Mouse (Mus musculus): ENCODE data around the gene Tpi1. TPM values are rescaled to one million over a fixed set of nuclear protein-coding genes. Genes with fewer than 3 reads are reported as not detected.

Gene Tpi1
- total RNA-seq (2012; rRNA removed): 306 and 404 TPM in 2 replicates

- peaks cover 0 to 20% of the 10 kb centered on the region in 2 experiments; a peak in 1 of 4 replicates for H3K4me1 ChIP-seq (ENCODE audit: control insufficient read depth in 2 of 2, insufficient read depth in 2 of 2, low read length in 2 of 2, poor library complexity in 1 of 2)
- H3K9ac ChIP-seq (ENCODE audit: insufficient read depth, low read depth, low read length, poor library complexity, severe bottlenecking): peak within 1 kb of the TSS; percentile 88
- H3K36me3 ChIP-seq (ENCODE audit: control insufficient read depth, insufficient read depth, low read length, poor library complexity, severe bottlenecking): peaks cover 54% of the 10 kb centered on the region
- peak; percentile 85 for DNase-seq (ENCODE audit: low read depth, low spot score)
- no peaks in the 10 kb centered on the region for H3K9me3 ChIP-seq (ENCODE audit: control insufficient read depth, insufficient read depth, low read depth, low read length)
- in situ Hi-C loops (cut with MboI; ENCODE audit: low sequenced_read_pairs in 2 of 2, unreplicated experiment in 2 of 2): no loop called here
- H3K4me3 ChIP-seq (ENCODE audit: insufficient read depth in 1 of 2, low read depth in 1 of 2, low read length in 2 of 2, poor library complexity in 1 of 2, severe bottlenecking in 1 of 2): peak within 1 kb of the TSS; percentile 83 to 85
- TF ChIP-seq MAFK (IDR thresholded peaks at IDR 0.05; ENCODE audit: insufficient read depth, low read depth, low read length): no peak
- TF ChIP-seq HCFC1 (IDR thresholded peaks at IDR 0.05; ENCODE audit: borderline replicate concordance, insufficient read depth, low read length): no peak
- TF ChIP-seq CHD2 (IDR thresholded peaks at IDR 0.05; ENCODE audit: low read depth, low read length): no peak
- TF ChIP-seq ZC3H11A (IDR thresholded peaks at IDR 0.05; ENCODE audit: borderline replicate concordance, low read depth, low read length): no peak
- TF ChIP-seq ZNF384 (IDR thresholded peaks at IDR 0.05; ENCODE audit: low read depth, low read length): no peak
- peak within 1 kb of the TSS; percentile 54; the same call in 1 of the 2 replicates for H3K27ac ChIP-seq (ENCODE audit: insufficient read depth, low read depth, low read length, poor library complexity, severe bottlenecking)
Measured at GRCm38 (mm10) chr6:124813933-124814332, at the start of gene Tpi1. TSS of gene Tpi1 (minus strand) at chr6:124814296.

- no peak for DNase-seq (ENCODE audit: low read depth, low spot score)
- in situ Hi-C loops (cut with MboI; ENCODE audit: low sequenced_read_pairs in 2 of 2, unreplicated experiment in 2 of 2): no loop called here
- Histone ChIP-seq H3K4me3 (ENCODE audit: insufficient read depth in 1 of 2, low read depth in 1 of 2, low read length in 2 of 2, poor library complexity in 1 of 2, severe bottlenecking in 1 of 2) (peak overlapping the region; percentile 79 to 81), H3K36me3 (ENCODE audit: control insufficient read depth, insufficient read depth, low read length, poor library complexity, severe bottlenecking) (no peaks in the 10 kb centered on the region; the same call in 1 of the 2 replicates), H3K9ac (ENCODE audit: insufficient read depth, low read depth, low read length, poor library complexity, severe bottlenecking) (peak overlapping the region; percentile 71; the same call in 1 of the 2 replicates), H3K4me1 (ENCODE audit: control insufficient read depth in 2 of 2, insufficient read depth in 2 of 2, low read length in 2 of 2, poor library complexity in 1 of 2) (peaks cover 4 to 30% of the 10 kb centered on the region in 2 experiments; a peak in 3 of 4 replicates), H3K9me3 (ENCODE audit: control insufficient read depth, insufficient read depth, low read depth, low read length) (no peaks in the 10 kb centered on the region), H3K27ac (ENCODE audit: insufficient read depth, low read depth, low read length, poor library complexity, severe bottlenecking) (no peak overlapping the region)
- TF ChIP-seq MAFK (IDR thresholded peaks at IDR 0.05; ENCODE audit: insufficient read depth, low read depth, low read length): no peak
- TF ChIP-seq ZNF384 (IDR thresholded peaks at IDR 0.05; ENCODE audit: low read depth, low read length): no peak
- TF ChIP-seq ZC3H11A (IDR thresholded peaks at IDR 0.05; ENCODE audit: borderline replicate concordance, low read depth, low read length): no peak
- no peak for TF ChIP-seq CHD2 (IDR thresholded peaks at IDR 0.05; ENCODE audit: low read depth, low read length)
- no peak for TF ChIP-seq HCFC1 (IDR thresholded peaks at IDR 0.05; ENCODE audit: borderline replicate concordance, insufficient read depth, low read length)
Measured at GRCm38 (mm10) chr6:124863125-124863657, 49.1 kb upstream of the Tpi1 start.

GRCm38 (mm10) chr6:124862406-124863124 lies 48.5 kb upstream of the Tpi1 start:
- no peaks in the 10 kb centered on the region; the same call in 1 of the 2 replicates for H3K36me3 ChIP-seq (ENCODE audit: control insufficient read depth, insufficient read depth, low read length, poor library complexity, severe bottlenecking)
- peaks cover 7 to 35% of the 10 kb centered on the region in 2 experiments; a peak in 3 of 4 replicates for H3K4me1 ChIP-seq (ENCODE audit: control insufficient read depth in 2 of 2, insufficient read depth in 2 of 2, low read length in 2 of 2, poor library complexity in 1 of 2)
- DNase-seq (ENCODE audit: low read depth, low spot score): no peak
- H3K9me3 ChIP-seq (ENCODE audit: control insufficient read depth, insufficient read depth, low read depth, low read length): no peaks in the 10 kb centered on the region
- no peak overlapping the region for H3K9ac ChIP-seq (ENCODE audit: insufficient read depth, low read depth, low read length, poor library complexity, severe bottlenecking)
- peak overlapping the region in 1 of 2 experiments; percentile 81; a peak in 1 of 4 replicates for H3K4me3 ChIP-seq (ENCODE audit: insufficient read depth in 1 of 2, low read depth in 1 of 2, low read length in 2 of 2, poor library complexity in 1 of 2, severe bottlenecking in 1 of 2)
- in situ Hi-C loops (cut with MboI; ENCODE audit: low sequenced_read_pairs in 2 of 2, unreplicated experiment in 2 of 2): no loop called here
- H3K27ac ChIP-seq (ENCODE audit: insufficient read depth, low read depth, low read length, poor library complexity, severe bottlenecking): no peak overlapping the region
- TF ChIP-seq CHD2 (IDR thresholded peaks at IDR 0.05; ENCODE audit: low read depth, low read length) (no peak), HCFC1 (IDR thresholded peaks at IDR 0.05; ENCODE audit: borderline replicate concordance, insufficient read depth, low read length) (no peak), ZNF384 (IDR thresholded peaks at IDR 0.05; ENCODE audit: low read depth, low read length) (no peak), ZC3H11A (IDR thresholded peaks at IDR 0.05; ENCODE audit: borderline replicate concordance, low read depth, low read length) (no peak), MAFK (IDR thresholded peaks at IDR 0.05; ENCODE audit: insufficient read depth, low read depth, low read length) (no peak)

- H3K27ac ChIP-seq (ENCODE audit: insufficient read depth, low read depth, low read length, poor library complexity, severe bottlenecking): no peak overlapping the region
- in situ Hi-C loops (cut with MboI; ENCODE audit: low sequenced_read_pairs in 2 of 2, unreplicated experiment in 2 of 2): no loop called here
- TF ChIP-seq CHD2 (IDR thresholded peaks at IDR 0.05; ENCODE audit: low read depth, low read length): no peak
- H3K9me3 ChIP-seq (ENCODE audit: control insufficient read depth, insufficient read depth, low read depth, low read length): no peaks in the 10 kb centered on the region
- H3K9ac ChIP-seq (ENCODE audit: insufficient read depth, low read depth, low read length, poor library complexity, severe bottlenecking): no peak overlapping the region
- H3K4me1 ChIP-seq (ENCODE audit: control insufficient read depth in 2 of 2, insufficient read depth in 2 of 2, low read length in 2 of 2, poor library complexity in 1 of 2): peaks cover 7 to 35% of the 10 kb centered on the region in 2 experiments
- no peak overlapping the region for H3K4me3 ChIP-seq (ENCODE audit: insufficient read depth in 1 of 2, low read depth in 1 of 2, low read length in 2 of 2, poor library complexity in 1 of 2, severe bottlenecking in 1 of 2)
- H3K36me3 ChIP-seq (ENCODE audit: control insufficient read depth, insufficient read depth, low read length, poor library complexity, severe bottlenecking): no peaks in the 10 kb centered on the region; the same call in 1 of the 2 replicates
- no peak for DNase-seq (ENCODE audit: low read depth, low spot score)
Measured at GRCm38 (mm10) chr6:124861802-124862201, 47.7 kb upstream of the Tpi1 start.
